Mouse (Mus musculus): ENCODE results near the gene Ap1ar. TPM values are rescaled to one million over a fixed set of nuclear protein-coding genes. Genes with fewer than 3 reads are reported as not detected.

The Ap1ar gene
- 10 to 100 TPM; 16.5 to 18.0 TPM for total RNA-seq (2023)

GRCm38 (mm10) chr3:127837154-127837865 lies at the start of gene Ap1ar:
Gene Ap1ar (minus strand): TSS chr3:127837523.

GRCm38 (mm10) chr3:127789500-127790191 lies 47.7 kb downstream of the Ap1ar start, which contains the start of gene Tifa:
Gene Tifa (plus strand): TSS chr3:127789805.

GRCm38 (mm10) chr3:127780021-127780644 lies 57.2 kb downstream of the Ap1ar start, which contains the start of gene Alpk1:
Gene Alpk1 (minus strand): TSS chr3:127780527.

Other genes starting within 250 kb of the Ap1ar start
- gene Neurog2, start 204.4 kb downstream of the Ap1ar start, total RNA-seq (2023), result not detected
- gene Alpk1, start 57.0 kb downstream of the Ap1ar start, total RNA-seq (2023), result 10 to 100 TPM; 47.5 to 59.1 TPM
- 10 to 100 TPM; 29.8 to 45.0 TPM for gene Tifa, start 47.7 kb downstream of the Ap1ar start, total RNA-seq (2023)
- gene Fam241a, start 58.8 kb upstream of the Ap1ar start, total RNA-seq (2023), result 10 to 100 TPM; 22.1 to 24.2 TPM

All from neutrophil, adult 59 days (primary cell).